Mouse (Mus musculus) C2C12 (cell line): ENCODE results near the gene Tarbp1. TPM values are rescaled to one million over a fixed set of nuclear protein-coding genes. Genes with fewer than 3 reads are reported as not detected.
A peak's percentile ranks its signal among the peaks of the same experiment; 100 is the strongest.
"Not testable (repeated sequence)": the region's sequence is repeated elsewhere in the genome, so short reads cannot be mapped to it uniquely, and the experiment has no call there.

Experiments used
- H3K27me3 ChIP-seq: one replicate; pipeline ENCODE4 v1.6.1; 2011; ENCODE audit not compliant: control insufficient read depth, insufficient read depth, insufficient read length
- H3K36me3 ChIP-seq: one replicate; pipeline ENCODE4 v1.6.1; 2011; ENCODE audit not compliant: control insufficient read depth, insufficient read depth
- H3K4me3 ChIP-seq: one replicate; pipeline ENCODE4 v1.5.1; 2011; ENCODE audit warnings: mild to moderate bottlenecking, control low read depth; ENCODE audit not compliant: poor library complexity, insufficient read depth, severe bottlenecking
- H3K79me2 ChIP-seq: one replicate; pipeline ENCODE4 v1.6.1; 2011; ENCODE audit not compliant: control insufficient read depth, insufficient read depth
- H3K79me3 ChIP-seq: one replicate; pipeline ENCODE4 v1.6.1; 2011; ENCODE audit warnings: low read depth, control low read depth
- H3ac ChIP-seq: one replicate; pipeline ENCODE3; 2011; ENCODE audit warnings: low read depth; ENCODE audit not compliant: control insufficient read depth, insufficient read length
- CEBPB ChIP-seq: IDR thresholded peaks from one replicate; pipeline ENCODE4 v1.6.1; 2011; ENCODE audit warnings: low read depth, mild to moderate bottlenecking, control low read depth, moderate library complexity
- CTCF ChIP-seq: IDR thresholded peaks from one replicate; pipeline ENCODE4 v1.5.1; 2011; ENCODE audit not compliant: control insufficient read depth, insufficient read depth, insufficient read length
- FOSL1 ChIP-seq: IDR thresholded peaks from one replicate; pipeline ENCODE4 v1.8.0; 2011; ENCODE audit warnings: mild to moderate bottlenecking, low read length; ENCODE audit not compliant: poor library complexity, insufficient read depth, severe bottlenecking
- MAX ChIP-seq: IDR thresholded peaks from one replicate; pipeline ENCODE4 v1.6.1; 2011; ENCODE audit warnings: mild to moderate bottlenecking, control low read depth
- MYOD1 ChIP-seq: IDR thresholded peaks from one replicate; pipeline ENCODE4 v1.6.1; 2011; ENCODE audit warnings: low read depth; ENCODE audit not compliant: control insufficient read depth, insufficient read length
- MYOG ChIP-seq: IDR thresholded peaks from one replicate; pipeline ENCODE4 v1.6.1; 2011; ENCODE audit not compliant: control insufficient read depth, insufficient read length; ENCODE audit errors: extremely low read depth
- USF1 ChIP-seq: IDR thresholded peaks from one replicate; pipeline ENCODE4 v1.6.1; 2011; ENCODE audit warnings: low read depth, mild to moderate bottlenecking, control low read depth, moderate library complexity
- polyA plus RNA-seq: library from polyadenylated mRNA; unstranded; fragments of >200 nt; fragmentation: generic; extraction: Trizol; gene quantifications from one replicate; pipeline ENCODE4 v1.2.1, GENCODE M21; 2012; ENCODE audit warnings: missing spikeins

Gene Tarbp1
- polyA plus RNA-seq, 1 experiment = 3.9 TPM

- H3K4me3 ChIP-seq = no peak overlapping the region
- H3K79me3 ChIP-seq = no peaks in the 10 kb centered on the region
- H3K27me3 ChIP-seq = no peaks in the 10 kb centered on the region
- no peaks in the 10 kb centered on the region for H3K36me3 ChIP-seq
- no peaks in the 10 kb centered on the region for H3K79me2 ChIP-seq
- no peak overlapping the region for H3ac ChIP-seq
- no peak for TF ChIP-seq MAX
- no peak for TF ChIP-seq MYOG
- TF ChIP-seq FOSL1 = no peak
- no peak for TF ChIP-seq USF1
- peak; percentile 23 for TF ChIP-seq CTCF
- TF ChIP-seq CEBPB = no peak
Observed at GRCm38 (mm10) chr8:126481494-126482347, 6.9 kb upstream of the Tarbp1 start.

- no peak overlapping the region for H3K4me3 ChIP-seq
- H3K36me3 ChIP-seq = no peaks in the 10 kb centered on the region
- TF ChIP-seq FOSL1 (no peak), MYOD1 (no peak), USF1 (no peak), MYOG (no peak), CEBPB (no peak), CTCF (no peak), MAX (no peak)
- no peaks in the 10 kb centered on the region for H3K79me3 ChIP-seq
- H3ac ChIP-seq = no peak overlapping the region
- no peaks in the 10 kb centered on the region for H3K79me2 ChIP-seq
- no peaks in the 10 kb centered on the region for H3K27me3 ChIP-seq
Observed at GRCm38 (mm10) chr8:126480366-126480765, 5.5 kb upstream of the Tarbp1 start.

GRCm38 (mm10) chr8:126478714-126479113 lies 3.8 kb upstream of the Tarbp1 start:
- Histone ChIP-seq H3K79me2 (peaks cover 8% of the 10 kb centered on the region), H3K79me3 (peaks cover 4% of the 10 kb centered on the region), H3K27me3 (no peaks in the 10 kb centered on the region), H3ac (no peak overlapping the region), H3K36me3 (no peaks in the 10 kb centered on the region), H3K4me3 (no peak overlapping the region)
- TF ChIP-seq CTCF = no peak
- no peak for TF ChIP-seq FOSL1
- no peak for TF ChIP-seq MYOG
- no peak for TF ChIP-seq USF1
- TF ChIP-seq MAX = no peak
- no peak for TF ChIP-seq MYOD1
- TF ChIP-seq CEBPB = no peak

GRCm38 (mm10) chr8:126476151-126476855 lies 1.4 kb upstream of the Tarbp1 start:
- H3K79me2 ChIP-seq = peaks cover 32% of the 10 kb centered on the region
- not testable (repeated sequence) for H3K36me3 ChIP-seq, H3ac ChIP-seq, H3K4me3 ChIP-seq, H3K27me3 ChIP-seq
- peaks cover 19% of the 10 kb centered on the region for H3K79me3 ChIP-seq

GRCm38 (mm10) chr8:126475738-126476137 lies 873 bp upstream of the Tarbp1 start:
- Histone ChIP-seq H3K79me2 (peaks cover 34% of the 10 kb centered on the region), H3K79me3 (peaks cover 19% of the 10 kb centered on the region)
- H3ac ChIP-seq, H3K27me3 ChIP-seq, H3K4me3 ChIP-seq, H3K36me3 ChIP-seq: not testable (repeated sequence)

- Histone ChIP-seq H3ac (peak overlapping the region; percentile 61), H3K27me3 (no peaks in the 10 kb centered on the region), H3K79me2 (peaks cover 34% of the 10 kb centered on the region), H3K4me3 (peak overlapping the region; percentile 65), H3K79me3 (peaks cover 19% of the 10 kb centered on the region), H3K36me3 (peaks cover 19% of the 10 kb centered on the region)
- TF ChIP-seq CTCF = no peak
- TF ChIP-seq USF1 = peak; percentile 57
- TF ChIP-seq FOSL1 = no peak
Observed at GRCm38 (mm10) chr8:126473802-126474298, 1.0 kb downstream of the Tarbp1 start.
